Mouse (Mus musculus) left cerebral cortex, postnatal 10 days (tissue): Measurements from ENCODE around the gene 2610318N02Rik. TPM values are rescaled to one million over a fixed set of nuclear protein-coding genes. Genes with fewer than 3 reads are reported as not detected.
A peak's percentile ranks its signal among the peaks of the same experiment; 100 is the strongest.

Experiments
- DNase-seq, 2 experiments: peaks; one replicate each; pipeline ENCODE4 v3.0.0; 2021 to 2022; ENCODE audit warnings: low spot score in 2 of 2, mixed read lengths in 1 of 2; ENCODE audit errors: extremely low spot score in 1 of 2
- intact Hi-C: fragments of 180-260 bp; cut with DNase I; formaldehyde crosslinking; loops from one replicate; pipeline ENCODE4 v1.15.1; 2025
- total RNA-seq, 2 experiments: library from RNA; stranded (reverse); gene quantifications; 2 replicates each; pipeline ENCODE4 v1.2.3; 2021

Gene 2610318N02Rik
- total RNA-seq, 2 experiments from 2014 or later = 2.6 to 3.6 TPM

DNA sequence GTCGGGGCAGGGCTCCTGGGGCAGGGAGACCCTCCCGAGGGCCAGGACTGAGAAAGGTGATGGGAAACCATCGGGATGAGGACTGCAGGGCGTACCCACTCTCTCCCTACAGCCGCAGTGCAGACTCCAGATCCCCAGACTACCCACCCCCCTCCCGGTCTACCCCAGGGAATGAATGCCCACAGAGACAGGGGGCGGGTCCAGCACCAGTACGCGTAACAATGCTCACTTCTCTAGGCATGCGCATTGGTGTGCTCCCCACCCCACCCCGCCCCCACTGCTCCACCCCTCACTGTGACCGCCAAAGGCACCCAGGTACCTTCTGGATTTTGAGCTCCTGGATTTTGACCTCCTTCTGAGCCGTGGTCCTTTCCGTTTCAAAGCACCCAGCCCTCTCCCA, 3.4 kb downstream of the 2610318N02Rik start:
- no peak for DNase-seq
- intact Hi-C loops = no loop called here

DNA sequence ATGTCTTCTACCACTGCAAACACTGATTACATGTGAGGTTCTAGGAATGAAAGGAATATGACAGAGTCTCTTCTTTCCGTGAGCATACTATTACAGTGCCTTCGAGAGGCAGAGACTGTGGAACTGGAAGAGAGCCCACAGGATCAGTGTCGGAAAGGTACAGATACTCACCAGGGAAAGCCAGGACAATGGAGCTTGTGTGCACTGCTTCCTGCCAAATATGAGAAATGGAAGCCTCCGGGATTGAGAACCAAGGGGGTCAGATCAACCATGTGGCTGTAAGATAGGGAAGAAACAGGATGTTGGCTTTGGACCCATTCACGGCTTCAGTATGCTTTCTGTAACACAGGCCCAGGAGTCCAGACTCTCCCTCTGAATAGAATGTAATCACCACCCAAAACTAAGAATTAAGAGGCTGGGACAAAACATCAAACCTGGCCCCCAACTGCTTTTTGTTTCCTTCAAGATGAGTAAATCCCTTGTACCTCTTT, 7.6 kb downstream of the 2610318N02Rik start:
- intact Hi-C loops = no loop called here
- no peak for DNase-seq

DNA sequence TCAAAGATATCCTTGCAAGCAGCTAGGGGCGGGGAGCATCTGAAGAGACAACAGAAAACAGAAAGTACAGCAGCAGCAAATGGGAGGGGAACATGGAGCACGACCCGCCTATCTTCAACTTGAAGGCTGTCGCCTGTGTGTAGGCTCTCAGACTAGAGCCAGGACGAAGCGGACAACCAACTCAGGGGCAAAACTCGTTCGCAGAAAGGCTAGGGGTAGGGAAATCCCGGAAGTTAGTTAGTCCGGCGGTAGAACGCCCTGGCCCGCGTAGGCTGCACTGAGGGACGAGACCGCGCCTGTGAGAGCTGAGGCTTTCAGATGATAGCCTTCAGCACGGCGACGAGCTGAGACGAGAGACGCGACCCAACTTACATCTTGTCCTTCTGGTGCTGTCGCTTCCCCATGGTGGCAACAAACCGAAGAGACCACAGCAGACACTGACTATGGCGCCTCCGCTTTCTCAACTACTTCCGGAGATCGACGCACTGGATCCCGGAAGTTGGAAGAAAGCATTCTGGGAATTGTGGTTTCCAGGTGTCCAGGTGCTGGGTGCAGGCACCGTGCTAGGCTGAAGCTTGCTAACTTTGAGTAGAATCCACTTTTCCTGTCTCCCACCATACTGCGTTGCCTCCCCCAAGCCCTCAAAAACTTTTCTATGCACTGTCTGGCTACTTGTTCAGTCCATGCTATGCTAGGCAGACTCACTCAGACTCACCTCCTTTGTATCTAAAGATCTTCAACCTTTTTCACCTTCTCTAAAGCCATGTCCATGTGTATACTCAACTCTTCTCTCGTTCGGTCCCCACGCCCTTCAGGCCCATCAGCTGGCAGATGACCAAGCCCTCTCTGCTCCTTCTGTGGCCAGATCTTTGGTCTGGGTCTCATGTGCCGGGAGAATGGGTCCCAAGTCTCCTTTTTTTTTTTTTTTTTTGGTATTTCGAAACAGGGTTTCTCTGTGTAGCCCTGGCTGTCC, 13.9 kb downstream of the 2610318N02Rik start, which contains the start of gene Ppil2:
TSS of gene Ppil2 (minus strand) at position 487 of the 973 bp plus-strand sequence.
- peak; percentile 66 to 76 for DNase-seq
- intact Hi-C loops = no loop called here

DNA sequence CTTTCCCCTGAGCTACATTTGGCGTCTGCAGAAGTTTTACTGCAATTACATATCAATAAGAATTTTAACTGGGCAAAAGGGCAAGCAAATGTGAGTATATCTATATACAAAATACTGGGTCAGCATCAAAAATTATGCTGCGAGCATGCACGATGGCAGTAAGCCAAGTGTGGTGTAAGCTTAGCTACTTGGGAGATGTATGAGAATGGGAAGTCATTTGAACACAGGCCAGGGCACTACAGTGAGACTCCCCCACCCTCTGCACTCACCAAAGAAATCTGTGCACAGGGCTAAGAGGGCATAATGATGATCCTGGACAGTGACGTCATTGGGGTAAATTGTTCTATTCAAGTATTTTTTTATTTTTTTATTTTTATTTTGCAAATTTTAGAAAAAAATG, 20.4 kb downstream of the 2610318N02Rik start:
- DNase-seq = no peak
- intact Hi-C loops = no loop called here

DNA sequence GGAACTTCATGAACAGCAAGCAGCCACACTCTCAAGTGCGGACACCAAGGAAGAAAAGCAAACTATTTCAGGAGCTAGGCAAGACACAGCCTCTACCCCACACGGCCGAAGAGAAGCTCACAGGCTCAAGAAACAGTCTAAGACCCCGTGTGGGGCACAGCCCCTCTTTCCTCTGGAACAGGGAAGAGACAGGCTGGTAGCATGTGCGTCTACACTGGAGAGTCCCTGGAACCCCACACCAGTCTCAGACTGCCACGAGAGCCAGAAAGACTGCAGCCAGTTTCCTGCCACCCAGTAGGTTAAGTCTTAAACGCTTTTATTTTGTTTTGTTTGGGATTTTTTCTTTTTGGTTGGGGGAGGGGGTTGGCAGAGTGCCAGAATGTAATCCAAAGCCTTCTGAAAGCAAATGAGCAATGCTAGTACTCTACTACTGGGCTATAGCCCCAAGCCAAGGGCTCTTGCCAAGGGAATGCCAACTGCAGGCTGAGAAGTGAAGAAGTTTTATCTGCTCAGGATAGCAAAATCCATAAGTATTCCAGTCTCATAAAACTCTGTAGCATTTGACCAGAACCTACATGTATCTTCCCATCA, 22.2 kb downstream of the 2610318N02Rik start:
- DNase-seq = no peak
- intact Hi-C loops = no loop called here

DNA sequence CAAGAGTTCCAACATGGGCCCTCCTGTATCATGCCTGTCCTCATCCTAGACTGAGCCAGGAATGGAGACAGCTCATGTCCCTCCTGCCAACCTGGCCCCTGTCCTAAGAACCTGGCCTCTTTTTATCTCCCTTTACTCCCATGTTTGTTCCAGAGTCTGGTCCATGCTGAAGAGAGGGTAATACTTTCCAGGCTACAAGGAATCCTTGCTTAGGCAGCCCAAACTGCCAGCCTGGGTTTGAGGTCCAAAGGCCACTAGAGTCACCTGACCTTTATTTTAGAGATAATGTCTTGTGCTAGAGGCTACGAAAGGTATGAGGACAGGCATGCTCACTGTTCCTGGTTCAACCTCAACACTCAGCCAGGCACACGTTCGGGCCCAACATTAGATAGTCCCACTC, 28.0 kb downstream of the 2610318N02Rik start:
- no peak for DNase-seq

DNA sequence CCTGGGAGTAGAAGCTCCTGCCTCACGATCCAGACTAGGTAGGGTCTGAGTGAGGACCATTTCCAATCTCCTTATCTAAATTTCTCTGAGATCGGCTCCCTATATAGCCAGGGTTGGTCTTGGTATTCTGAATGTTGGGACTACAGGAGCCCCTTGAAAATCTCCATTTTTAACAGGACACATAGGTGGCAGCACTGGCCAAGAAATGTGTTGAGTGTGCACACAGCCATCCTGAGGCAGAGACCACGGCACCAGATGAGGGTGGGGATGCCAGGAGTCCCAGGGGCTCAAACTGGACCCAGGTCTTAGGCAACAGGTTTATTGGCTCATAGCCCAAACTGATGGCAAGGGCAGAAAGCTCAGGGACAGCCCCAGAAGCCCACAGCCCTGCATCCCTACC, 36.6 kb downstream of the 2610318N02Rik start:
- no peak for DNase-seq
- intact Hi-C loops = no loop called here

More for the DNA sequence above, 28.0 kb downstream of the 2610318N02Rik start:
- intact Hi-C loops = loop anchor here (10.0 kb wide), 1 partner anchor 178 kb away; the partner anchor contains the start of gene Tmem191c

DNA sequence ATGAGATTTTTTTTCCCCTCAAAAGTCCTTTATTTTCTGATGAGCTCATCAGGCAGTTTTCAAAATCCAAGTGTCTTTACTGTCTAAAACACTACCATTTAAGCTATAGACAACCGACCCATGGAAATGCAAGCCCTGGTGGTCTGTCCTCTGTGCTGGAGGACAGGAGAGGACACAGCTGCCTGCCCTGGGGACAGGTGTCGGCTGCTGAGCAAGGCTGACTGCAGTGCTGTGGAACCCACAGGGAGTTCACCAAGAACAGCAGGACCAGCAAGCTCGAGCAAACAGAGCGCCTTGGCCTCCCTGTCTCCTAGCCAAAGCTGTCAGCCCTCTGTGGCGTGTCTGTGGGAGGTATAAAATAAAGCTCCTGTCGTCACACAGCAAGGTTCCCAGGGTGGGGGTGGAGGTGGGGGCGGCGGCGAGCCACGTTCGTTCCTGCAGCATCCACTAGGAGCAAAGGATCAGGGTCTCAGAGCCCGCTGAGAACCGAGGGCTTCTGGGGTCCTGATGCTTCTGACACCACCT, 38.2 kb downstream of the 2610318N02Rik start:
- intact Hi-C loops = no loop called here
- DNase-seq = no peak

DNA sequence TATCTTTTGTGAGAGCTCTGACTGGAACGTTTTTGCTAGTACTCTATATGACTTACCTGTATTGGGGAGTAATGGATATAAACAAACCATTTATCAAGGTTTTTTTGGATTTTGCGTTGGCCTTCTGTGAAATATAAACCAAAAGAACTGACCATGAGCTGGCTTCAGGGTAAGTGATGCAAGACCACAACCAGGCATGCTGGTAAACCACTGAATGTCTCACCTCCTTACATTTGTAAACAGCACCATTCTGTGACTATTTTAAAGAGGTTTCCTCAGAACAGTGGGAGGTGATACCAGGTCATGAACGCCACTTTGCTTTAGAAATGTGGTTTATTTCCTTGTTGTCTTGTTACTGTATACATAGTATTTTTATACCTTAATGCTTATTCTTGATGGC, 38.7 kb downstream of the 2610318N02Rik start:
- intact Hi-C loops = no loop called here
- DNase-seq = no peak

DNA sequence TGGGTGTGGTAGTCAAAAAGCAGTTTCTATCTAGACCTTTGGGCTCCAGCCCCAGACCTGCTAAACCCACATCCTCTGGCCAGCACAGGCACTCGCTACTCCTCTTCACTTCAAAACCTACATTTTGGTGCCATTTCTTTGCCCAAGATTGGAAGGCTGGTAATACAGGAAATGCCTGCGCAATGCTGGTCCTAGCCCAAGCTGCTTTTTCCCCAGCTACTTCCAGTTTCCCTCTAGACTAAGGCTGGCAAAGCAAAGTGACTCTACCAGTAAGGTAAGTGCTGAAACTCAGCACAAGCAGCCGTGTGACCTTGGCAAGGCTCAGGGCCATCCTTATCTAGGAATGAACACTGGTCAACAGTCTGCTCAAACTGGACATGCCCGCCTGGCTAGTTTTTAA, 39.3 kb downstream of the 2610318N02Rik start:
- no peak for DNase-seq
- intact Hi-C loops = no loop called here

DNA sequence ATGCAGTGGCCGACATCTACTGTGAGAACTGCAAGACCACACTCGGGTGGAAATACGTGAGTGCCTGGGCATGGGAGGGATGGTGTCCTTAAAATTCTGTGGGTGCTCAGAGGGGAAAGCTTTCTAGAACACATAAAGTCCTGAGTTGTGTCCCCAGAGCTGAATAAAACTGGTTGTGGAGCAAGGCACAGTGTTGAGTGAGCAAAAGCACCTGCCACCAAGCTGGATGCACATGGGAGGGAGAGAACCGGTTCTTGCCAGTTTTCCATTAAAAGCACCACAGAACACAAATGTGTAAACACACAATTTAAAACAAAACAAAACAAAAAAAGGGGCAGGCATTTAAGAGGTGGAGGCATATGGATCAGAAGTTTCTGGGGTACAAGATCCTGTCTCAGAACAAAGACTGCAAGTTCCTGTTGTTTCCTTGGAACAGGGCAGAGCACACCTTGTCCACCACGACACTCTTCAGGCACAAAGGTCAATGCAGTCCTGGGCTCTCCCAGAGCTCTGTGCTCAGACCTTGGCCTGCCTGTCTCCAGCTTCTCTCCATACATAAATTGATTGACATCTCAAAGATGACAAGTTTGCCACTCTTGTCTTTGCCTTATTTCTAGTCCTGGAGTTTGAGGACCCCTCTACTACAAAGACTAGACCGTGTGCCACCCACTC, 42.7 kb downstream of the 2610318N02Rik start:
- intact Hi-C loops = no loop called here
- DNase-seq = no peak

DNA sequence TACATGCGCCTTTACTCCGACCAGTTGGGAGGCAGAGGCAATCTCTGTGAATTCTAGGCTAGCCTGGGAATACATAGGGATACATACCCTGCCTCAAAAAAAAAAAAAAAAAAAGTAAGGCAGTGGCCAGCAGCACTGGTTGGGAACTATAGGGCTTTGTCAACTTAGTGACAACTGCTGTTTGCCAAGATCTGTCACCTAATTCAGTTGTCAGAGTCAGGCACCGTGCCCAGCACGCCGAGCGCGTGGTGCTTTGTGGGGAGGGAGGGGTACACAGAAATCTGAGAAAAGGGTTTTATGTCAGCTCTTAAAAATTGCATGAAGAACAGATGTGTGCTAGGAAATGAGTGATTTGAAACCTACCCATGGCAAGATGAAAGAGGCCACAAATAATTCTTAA, 46.9 kb downstream of the 2610318N02Rik start:
- intact Hi-C loops = no loop called here
- no peak for DNase-seq

DNA sequence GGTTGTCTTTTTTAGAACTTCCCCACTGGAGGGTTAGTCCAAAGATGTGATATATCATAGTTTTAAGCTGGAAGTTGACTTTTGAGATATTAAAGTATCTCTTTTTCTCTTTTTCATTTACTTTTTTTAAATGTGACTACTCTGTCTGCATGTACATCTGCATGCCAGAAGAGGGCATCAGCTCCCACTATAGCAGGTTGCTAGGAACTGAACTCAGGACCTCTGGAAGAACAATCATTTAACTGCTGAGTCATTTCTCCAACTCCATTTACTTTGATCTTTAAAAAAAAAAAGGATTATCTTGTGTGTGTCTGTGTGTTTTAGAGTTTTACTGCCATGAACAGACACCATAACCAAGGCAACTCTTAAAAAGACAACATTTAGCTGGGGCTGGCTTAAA, 48.1 kb downstream of the 2610318N02Rik start:
- intact Hi-C loops = no loop called here
- DNase-seq = no peak

DNA sequence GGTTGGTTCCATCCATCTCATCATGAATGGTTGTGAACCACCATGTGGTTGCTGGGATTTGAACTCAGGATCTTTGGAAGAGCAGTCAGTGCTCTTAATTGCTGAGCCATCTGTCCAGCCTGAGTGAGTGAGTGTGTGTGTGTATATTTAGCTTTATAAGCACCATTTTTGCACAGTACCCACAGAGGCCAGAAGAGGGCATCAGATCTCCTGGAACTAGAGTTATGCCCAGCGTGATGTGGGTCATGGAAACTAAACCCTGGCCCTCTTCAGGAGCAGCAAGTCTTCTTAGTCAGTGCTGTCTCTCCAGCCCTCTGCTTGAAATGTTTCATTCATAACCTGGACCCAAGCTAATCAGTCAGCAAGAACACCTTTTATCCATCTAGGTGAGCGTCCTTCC, 48.7 kb downstream of the 2610318N02Rik start:
- DNase-seq = no peak
- intact Hi-C loops = no loop called here

DNA sequence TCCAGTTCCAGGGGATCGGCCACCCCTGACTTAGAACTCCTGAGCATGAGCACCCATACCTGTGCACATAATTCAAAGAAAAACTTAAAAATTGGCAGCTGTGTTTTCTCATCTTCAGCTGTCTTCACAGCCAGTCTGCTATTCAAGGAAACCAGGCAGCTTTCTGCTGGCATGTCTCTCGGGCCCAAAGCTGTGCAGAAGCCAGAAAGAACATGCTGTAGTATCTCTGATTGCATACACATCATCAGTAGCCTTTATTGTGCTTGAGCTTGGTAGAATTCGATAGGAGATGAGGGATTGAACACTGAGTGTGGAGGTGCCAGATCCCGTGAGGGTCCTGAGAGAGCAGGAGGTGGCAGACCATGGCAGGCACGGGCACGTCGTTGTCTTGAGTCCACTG, 52.0 kb downstream of the 2610318N02Rik start:
- peak in 1 of 2 experiments; percentile 49 for DNase-seq
- intact Hi-C loops = no loop called here

DNA sequence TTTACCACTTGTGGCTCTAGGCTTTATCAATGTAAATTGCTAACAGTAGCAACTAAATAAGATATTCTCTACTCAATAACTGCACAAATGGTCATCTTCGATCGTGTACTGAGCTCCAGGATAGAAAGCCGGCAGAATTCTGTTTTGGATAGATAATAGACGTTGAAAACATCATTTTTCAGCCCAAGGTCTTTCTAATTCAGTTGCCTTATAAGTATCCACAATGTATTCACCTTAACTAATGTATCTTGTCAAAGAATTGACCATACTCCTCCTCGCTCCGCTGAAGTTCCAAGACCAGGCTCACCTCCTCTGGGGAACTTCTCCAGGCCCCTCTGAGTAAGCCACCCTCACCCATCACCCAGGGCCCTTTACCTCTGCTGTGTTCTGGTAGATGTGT, 54.3 kb downstream of the 2610318N02Rik start:
- intact Hi-C loops = no loop called here
- DNase-seq = no peak

DNA sequence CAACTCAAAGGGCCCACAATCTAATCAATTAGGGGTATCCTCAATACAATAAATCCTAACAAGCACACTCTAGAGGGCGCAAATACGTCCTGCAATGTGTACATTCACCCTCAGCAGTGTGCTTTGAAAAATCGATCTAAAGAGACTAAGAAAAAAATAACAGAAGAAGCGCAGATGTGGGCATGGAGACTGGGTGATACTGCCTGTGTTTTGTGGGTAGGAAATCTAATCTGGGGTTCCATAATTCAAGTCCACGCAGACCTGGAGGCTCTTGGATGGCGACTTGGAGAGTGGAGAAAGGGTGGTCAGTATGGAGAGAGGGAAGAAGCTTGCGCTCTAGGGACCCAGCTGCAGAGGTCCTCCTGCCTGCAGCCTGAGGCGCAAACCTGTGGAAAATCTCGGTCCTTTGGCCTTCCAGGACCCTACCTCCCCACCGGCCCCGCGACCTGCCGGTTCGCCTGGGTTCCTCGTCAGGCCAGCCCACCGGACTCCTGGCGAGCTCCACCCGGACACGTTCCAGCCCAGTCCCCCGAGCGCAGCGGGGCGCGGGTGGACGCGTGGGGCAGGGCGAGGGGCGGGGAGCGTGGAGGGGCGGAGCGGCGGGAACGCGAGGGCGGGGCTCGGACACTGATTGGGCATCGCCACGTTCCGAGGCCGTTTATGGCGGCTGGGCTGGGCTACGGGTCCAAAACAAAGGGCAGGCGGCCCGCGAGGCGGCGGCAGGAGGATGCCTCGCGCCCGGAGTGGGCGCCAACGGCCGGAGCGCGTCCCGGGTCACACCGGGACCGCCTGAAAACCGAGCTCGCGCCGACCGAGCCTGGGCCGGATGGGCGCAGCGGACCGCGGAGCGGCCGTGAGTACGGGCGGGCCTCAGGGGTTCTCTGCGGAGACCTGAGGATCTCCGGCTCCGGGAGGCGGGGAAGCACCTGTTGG, 55.2 kb downstream of the 2610318N02Rik start, which contains the start of gene Ypel1:
TSS of gene Ypel1 (plus strand) at position 186 of the 933 bp plus-strand sequence.
- intact Hi-C loops = no loop called here
- DNase-seq = peak; percentile 81 to 92

DNA sequence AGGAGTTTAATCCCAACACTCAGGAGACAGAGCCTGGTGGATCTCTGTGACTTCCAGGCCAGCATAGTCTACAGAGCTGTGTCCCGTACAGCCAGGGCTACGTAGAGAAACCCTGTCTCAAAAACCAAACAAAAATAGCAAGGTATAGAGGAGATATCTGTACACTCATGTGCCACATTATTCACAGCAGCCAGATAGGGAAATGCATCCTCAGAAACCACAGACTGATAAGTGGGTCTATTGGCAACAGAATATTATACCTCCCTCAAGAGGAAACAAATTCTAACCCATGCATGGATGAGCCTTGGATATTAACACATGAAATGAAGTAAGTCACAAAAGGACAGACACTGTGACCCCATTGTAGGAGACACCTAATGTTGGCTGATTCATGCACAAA, 57.4 kb downstream of the 2610318N02Rik start:
- no peak for DNase-seq
- intact Hi-C loops = no loop called here
